ENCODE assay signal across 11 mouse cellular contexts in genomic region chr2:28335141-28335789, GRCm38 (mm10).
DNase-seq lines count a peak whose midpoint lies in the region; ATAC-seq and TF ChIP-seq lines count a peak whose summit lies in the region.
"Had no signal": no experiment of that assay in that cellular context is flagged by ENCODE, and none has a peak within 500 bp of the region (broad histone marks: within the 10 kb centered on the region; RNA-seq: fewer than 3 reads in every experiment).

No protein-coding gene starts in this region.

- no peak for ATAC-seq in activated CD4-positive, CD25-positive, alpha-beta regulatory T cell, adult 4 months

- no peak for TF ChIP-seq POLR2A in cerebellum, adult 2 months (IDR thresholded peaks at IDR 0.05; ENCODE audit: borderline replicate concordance, insufficient read depth, low read length)

- no peak for TF ChIP-seq CTCF in cerebellum, adult 2 months (IDR thresholded peaks at IDR 0.05; ENCODE audit: borderline replicate concordance, insufficient read depth, low read depth, low read length)

- 65% methylated on average over 9 of the region's 9 CpGs for WGBS in cerebellum, adult 2 months

- no peaks in the 10 kb centered on the region for H3K27me3 ChIP-seq in cerebellum, adult 2 months (ENCODE audit: control insufficient read depth, insufficient read depth, low read length)
- H3K27me3 ChIP-seq: embryonic facial prominence, embryonic 15.5 days; lung, embryonic 15.5 days had no signal

- H3K4me3 ChIP-seq in cerebellum, adult 2 months (replicated peaks; ENCODE audit: insufficient read depth, low read depth, low read length), result no peak overlapping the region
- H3K4me3 ChIP-seq: embryonic facial prominence, embryonic 15.5 days; lung, embryonic 15.5 days had no signal

- no peak overlapping the region for H3K27ac ChIP-seq in cerebellum, adult 2 months (ENCODE audit: insufficient read depth, low read length)
- H3K27ac ChIP-seq: embryonic facial prominence, embryonic 15.5 days; lung, embryonic 15.5 days had no signal

- no peaks in the 10 kb centered on the region for H3K4me1 ChIP-seq in cerebellum, adult 2 months (ENCODE audit: control insufficient read depth, insufficient read depth, low read length)
- H3K4me1 ChIP-seq: embryonic facial prominence, embryonic 15.5 days; lung, embryonic 15.5 days had no signal

- peak; percentile 18 to 53 for DNase-seq in frontal cortex, adult 2 months (ENCODE audit: extremely low spot score in 1 of 2, low spot score in 1 of 2)
- no peak for DNase-seq in frontal cortex, postnatal 25 days (ENCODE audit: low spot score in 2 of 2)
- DNase-seq in right cerebral cortex, adult 2 months (ENCODE audit: low spot score in 2 of 2), result peak; percentile 45
- no peak for DNase-seq in right cerebral cortex, postnatal 14 days
- peak; percentile 26 to 32 for DNase-seq in left cerebral cortex, adult 9 months (ENCODE audit: low spot score in 2 of 2)
- DNase-seq in yolk sac, embryonic 10.5 days (ENCODE audit: low spot score), result no peak
- DNase-seq in cerebellum, adult 2 months, result no peak
- DNase-seq: heart, adult 18-20 months had no signal

Comparison
In these comparisons a context has a peak if more than half of its experiments do, and no peak if none do; other contexts are left out.
1. DNase-seq: peak in frontal cortex, adult 2 months (2 of 2), right cerebral cortex, adult 2 months (2 of 2) and left cerebral cortex, adult 9 months (2 of 2); none in frontal cortex, postnatal 25 days (0 of 2), right cerebral cortex, postnatal 14 days (single experiment), yolk sac, embryonic 10.5 days (single experiment) and cerebellum, adult 2 months (0 of 2).